Mouse (Mus musculus) cerebellum, adult 2 months (tissue): Measurements from ENCODE around the gene Zscan20. TPM values are rescaled to one million over a fixed set of nuclear protein-coding genes. Genes with fewer than 3 reads are reported as not detected.

ENCODE experiments used
- DNase-seq, 2 experiments: peaks; one replicate each; pipeline ENCODE4 v3.0.0; 2021
- H3K27ac ChIP-seq: fragments of 200-500 bp; 2 replicates; pipeline ENCODE4 v1.5.1; 2012; ENCODE audit warnings: low read length, control low read depth, inconsistent platforms; ENCODE audit not compliant: insufficient read depth
- H3K27me3 ChIP-seq: fragments of 200-500 bp; 2 replicates; pipeline ENCODE4 v1.6.1; 2012; ENCODE audit warnings: inconsistent platforms, mild to moderate bottlenecking, low read length, moderate library complexity; ENCODE audit not compliant: control insufficient read depth, insufficient read depth
- H3K4me1 ChIP-seq: fragments of 200-500 bp; 2 replicates; pipeline ENCODE4 v1.6.1; 2011; ENCODE audit warnings: low read length; ENCODE audit not compliant: control insufficient read depth, insufficient read depth
- H3K4me3 ChIP-seq: fragments of 200-500 bp; replicated peaks from 2 replicates; pipeline ENCODE3; 2011; ENCODE audit warnings: mild to moderate bottlenecking, low read depth, low read length, control low read depth; ENCODE audit not compliant: insufficient read depth
- CTCF ChIP-seq: fragments of 200-500 bp; IDR thresholded peaks from 2 replicates; pipeline ENCODE4 v1.5.1; 2011; ENCODE audit warnings: low read depth, mild to moderate bottlenecking, control low read depth, low read length, moderate library complexity, borderline replicate concordance; ENCODE audit not compliant: insufficient read depth
- POLR2A ChIP-seq: fragments of 200-500 bp; IDR thresholded peaks from 2 replicates; pipeline ENCODE4 v1.6.1; 2011; ENCODE audit warnings: low read length, control low read depth, borderline replicate concordance; ENCODE audit not compliant: insufficient read depth
- WGBS: fragments of 180-500 bp; shearing (Covaris S2); methylation state at CpG from one replicate; pipeline ENCODE4 v1.1.7; 2018; 5-methylcytosine and 5-hydroxymethylcytosine counted together
- polyA plus RNA-seq: library from polyadenylated mRNA; depleted of rRNA; stranded (reverse); fragments of >200 nt; gene quantifications from 2 replicates; pipeline ENCODE4 v1.2.3, GENCODE M21; 2012; rRNA removed

Gene Zscan20
- polyA plus RNA-seq: 4.9 and 5.2 TPM in 2 replicates

DNA sequence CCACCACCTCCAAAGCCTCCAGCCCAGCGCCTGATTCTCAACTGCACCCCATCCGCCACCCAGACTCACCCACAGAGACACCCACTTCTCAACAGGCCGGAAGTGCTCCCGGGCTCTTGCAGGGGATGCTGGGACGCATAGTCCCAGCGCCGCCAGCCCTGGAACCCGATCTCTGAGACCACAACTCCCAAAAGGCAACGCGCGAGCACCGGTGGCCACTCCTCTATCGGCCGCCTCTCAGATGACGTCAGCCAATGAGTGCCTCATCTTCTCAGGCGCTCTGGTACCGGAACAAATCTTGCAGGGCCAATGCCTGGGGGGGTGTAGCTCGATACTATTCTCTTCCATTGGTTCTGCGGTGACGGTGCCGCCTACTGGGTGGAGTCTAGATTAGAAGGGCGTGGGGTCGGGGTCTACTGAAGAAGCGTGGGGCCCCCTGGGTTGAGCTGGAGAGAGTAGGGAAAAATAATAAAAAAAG lies at the start of gene Zscan20:
TSS of gene Zscan20 (minus strand) at position 174 of the 478 bp plus-strand sequence.
- WGBS: 2% methylated on average over 24 of the region's 24 CpGs
- peak within 1 kb of the TSS; percentile 65 for H3K4me3 ChIP-seq
- H3K27me3 ChIP-seq: no peaks in the 10 kb centered on the region
- peak within 1 kb of the TSS; percentile 2; the same call in 1 of the 2 replicates for H3K27ac ChIP-seq
- H3K4me1 ChIP-seq: peaks cover 3% of the 10 kb centered on the region; the same call in 1 of the 2 replicates
- no peak for TF ChIP-seq CTCF
- TF ChIP-seq POLR2A: peak; percentile 49; the same call in 1 of the 2 replicates
- DNase-seq: peak; percentile 94 to 99

GRCm38 (mm10) chr4:128655446-128655845 lies 45.5 kb upstream of the Zscan20 start:
- peak in 1 of 2 experiments; percentile 16 for DNase-seq
- Histone ChIP-seq H3K4me3 (peak overlapping the region; percentile 85), H3K27me3 (no peaks in the 10 kb centered on the region), H3K4me1 (peaks cover 19% of the 10 kb centered on the region), H3K27ac (peak overlapping the region; percentile 87)
- TF ChIP-seq CTCF (no peak), POLR2A (no peak)
- WGBS: 6% methylated on average over 12 of the region's 12 CpGs

DNA sequence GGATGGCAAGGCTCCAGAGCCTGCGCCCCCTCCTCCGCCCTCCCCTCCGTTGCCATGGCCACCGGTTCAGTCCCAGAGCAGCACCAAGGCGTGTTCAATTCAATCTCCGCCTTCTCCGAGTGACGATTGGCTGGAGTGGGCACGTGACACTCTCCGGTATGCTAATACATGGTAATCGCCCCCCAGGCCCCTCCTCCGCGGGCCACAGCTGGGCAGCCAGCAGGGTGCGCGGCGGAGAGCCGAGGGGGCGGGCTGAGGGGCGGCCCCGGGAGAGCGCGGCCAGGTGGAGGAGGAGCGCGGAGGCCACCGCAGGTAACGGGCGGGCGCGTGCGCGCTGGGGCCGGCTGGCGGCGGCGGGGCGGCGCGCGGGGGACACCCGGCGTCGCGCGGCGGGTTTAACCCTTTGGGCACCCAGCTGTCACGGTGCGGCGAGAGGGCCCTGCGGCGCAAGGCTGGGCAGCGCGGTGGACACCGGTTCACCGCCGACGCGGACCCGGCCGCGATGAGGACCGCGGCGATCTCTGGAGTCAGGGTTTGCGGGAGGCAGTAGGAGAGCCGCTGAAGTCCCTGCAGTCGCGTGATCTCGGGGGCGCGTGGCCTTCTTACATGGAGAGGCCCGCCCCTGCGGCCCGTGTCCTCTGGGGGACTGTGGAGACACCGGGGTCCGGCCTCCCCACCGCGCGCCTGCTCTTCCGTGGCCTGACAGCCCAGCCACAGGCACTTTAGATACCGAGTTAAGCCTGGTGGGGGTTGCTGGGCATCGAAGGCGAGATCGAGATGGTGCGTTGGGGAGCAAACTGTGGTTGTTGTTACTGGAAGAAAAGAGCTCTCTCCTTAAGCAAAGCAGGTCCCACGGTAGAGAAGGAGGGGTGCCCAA lies 44.8 kb upstream of the Zscan20 start, which contains the start of gene Phc2:
TSS of gene Phc2 (plus strand) at position 198 of the 877 bp plus-strand sequence.
- peaks cover 19% of the 10 kb centered on the region for H3K4me1 ChIP-seq
- TF ChIP-seq POLR2A (0 out of 2 replicates have a peak, but pooled peaks have one; percentile 13), CTCF (no peak)

GRCm38 (mm10) chr4:128652584-128653298 lies 42.8 kb upstream of the Zscan20 start:
- 48% methylated on average over 5 of the region's 5 CpGs for WGBS
- DNase-seq: peak in 1 of 2 experiments; percentile 28
- no peak overlapping the region for H3K4me3 ChIP-seq
- H3K4me1 ChIP-seq: peaks cover 19% of the 10 kb centered on the region
- TF ChIP-seq CTCF (no peak), POLR2A (no peak)
- no peak overlapping the region for H3K27ac ChIP-seq
- H3K27me3 ChIP-seq: no peaks in the 10 kb centered on the region

More for the DNA sequence above, 44.8 kb upstream of the Zscan20 start, which contains the start of gene Phc2:
- WGBS: under 1% methylated on average over 85 of the region's 85 CpGs
- peak within 1 kb of the TSS; percentile 85 for H3K4me3 ChIP-seq
- peak; percentile 95 to 96 for DNase-seq
- peak within 1 kb of the TSS; percentile 87 for H3K27ac ChIP-seq
- H3K27me3 ChIP-seq: no peaks in the 10 kb centered on the region

DNA sequence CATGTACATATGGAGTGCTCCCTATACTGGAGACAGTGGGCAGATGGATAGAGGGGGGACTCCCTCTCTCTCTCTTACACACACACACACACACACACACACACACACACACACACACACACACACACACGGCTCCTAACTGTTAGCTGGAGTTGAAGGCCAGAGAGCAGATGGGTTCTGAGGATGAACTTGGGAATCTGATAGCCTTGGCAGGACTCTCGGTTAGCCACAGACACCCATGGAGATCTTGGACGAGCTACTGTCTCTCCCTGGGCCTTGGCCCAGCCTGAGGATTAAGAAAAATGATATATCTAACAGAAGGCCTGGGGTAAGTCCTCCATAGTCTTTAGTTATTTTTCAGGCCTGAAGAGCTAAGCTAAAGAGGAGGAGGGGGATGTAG lies 41.6 kb upstream of the Zscan20 start:
- DNase-seq: peak; percentile 82 to 92
- Histone ChIP-seq H3K27ac (no peak overlapping the region), H3K4me3 (no peak overlapping the region), H3K4me1 (peaks cover 12% of the 10 kb centered on the region), H3K27me3 (no peaks in the 10 kb centered on the region)
- TF ChIP-seq POLR2A (no peak), CTCF (no peak)
- WGBS: 14% methylated on average over 3 of the region's 3 CpGs

- Histone ChIP-seq H3K27ac (no peak overlapping the region), H3K4me3 (no peak overlapping the region), H3K4me1 (peaks cover 11% of the 10 kb centered on the region), H3K27me3 (no peaks in the 10 kb centered on the region)
- 80% methylated on average over 8 of the region's 8 CpGs for WGBS
- TF ChIP-seq CTCF (no peak), POLR2A (no peak)
- DNase-seq: no peak
Observed at GRCm38 (mm10) chr4:128648567-128649255, 38.8 kb upstream of the Zscan20 start.

GRCm38 (mm10) chr4:128646762-128647161 lies 36.9 kb upstream of the Zscan20 start:
- 85% methylated on average over 7 of the region's 7 CpGs for WGBS
- peaks cover 6% of the 10 kb centered on the region; the same call in 1 of the 2 replicates for H3K4me1 ChIP-seq
- TF ChIP-seq CTCF (no peak), POLR2A (no peak)
- no peak overlapping the region for H3K27ac ChIP-seq
- H3K4me3 ChIP-seq: no peak overlapping the region
- no peaks in the 10 kb centered on the region for H3K27me3 ChIP-seq
- DNase-seq: no peak
